Mouse (Mus musculus) erythroblast, embryonic 14.5 days (primary cell): Measurements from ENCODE around the gene Ntng2. TPM values are rescaled to one million over a fixed set of nuclear protein-coding genes. Genes with fewer than 3 reads are reported as not detected.

Source experiments
- H3K27me3 ChIP-seq: 2 replicates; pipeline ENCODE4 v1.6.1; 2012; ENCODE audit warnings: inconsistent platforms; ENCODE audit not compliant: control insufficient read depth
- H3K36me3 ChIP-seq: 2 replicates; pipeline ENCODE4 v1.6.1; 2012; ENCODE audit warnings: mild to moderate bottlenecking, inconsistent platforms; ENCODE audit not compliant: control insufficient read depth
- H3K4me1 ChIP-seq: 2 replicates; pipeline ENCODE4 v1.6.1; 2012; ENCODE audit warnings: inconsistent platforms; ENCODE audit not compliant: control insufficient read depth
- H3K4me3 ChIP-seq: replicated peaks from 2 replicates; pipeline ENCODE3; 2012; ENCODE audit warnings: moderate library complexity, mild to moderate bottlenecking, inconsistent platforms
- H3K9me3 ChIP-seq: 2 replicates; pipeline ENCODE4 v1.6.1; 2012; ENCODE audit warnings: low read length, inconsistent platforms, mixed read lengths; ENCODE audit not compliant: control insufficient read depth
- GATA1 ChIP-seq: IDR thresholded peaks from 2 replicates; pipeline ENCODE4 v1.6.1; 2012; ENCODE audit warnings: low read length, inconsistent platforms, mixed read lengths
- TAL1 ChIP-seq: IDR thresholded peaks from 3 replicates; pipeline ENCODE4 v1.6.1; 2012; ENCODE audit warnings: low read length, inconsistent platforms, mixed read lengths
- polyA plus RNA-seq: library from polyadenylated mRNA; stranded (reverse); fragments of >175 nt; gene quantifications from 2 replicates; pipeline ENCODE4 v1.2.3, GENCODE M21; 2012

The Ntng2 gene
- polyA plus RNA-seq, 1 experiment: not detected

- no peaks in the 10 kb centered on the region for H3K9me3 ChIP-seq
- TF ChIP-seq GATA1 (no peak), TAL1 (no peak)
- H3K36me3 ChIP-seq: no peaks in the 10 kb centered on the region
- H3K4me3 ChIP-seq: no peak overlapping the region
- H3K27me3 ChIP-seq: no peaks in the 10 kb centered on the region
- H3K4me1 ChIP-seq: no peaks in the 10 kb centered on the region
Observed at GRCm38 (mm10) chr2:29223591-29224262, 29.1 kb downstream of the Ntng2 start.

DNA sequence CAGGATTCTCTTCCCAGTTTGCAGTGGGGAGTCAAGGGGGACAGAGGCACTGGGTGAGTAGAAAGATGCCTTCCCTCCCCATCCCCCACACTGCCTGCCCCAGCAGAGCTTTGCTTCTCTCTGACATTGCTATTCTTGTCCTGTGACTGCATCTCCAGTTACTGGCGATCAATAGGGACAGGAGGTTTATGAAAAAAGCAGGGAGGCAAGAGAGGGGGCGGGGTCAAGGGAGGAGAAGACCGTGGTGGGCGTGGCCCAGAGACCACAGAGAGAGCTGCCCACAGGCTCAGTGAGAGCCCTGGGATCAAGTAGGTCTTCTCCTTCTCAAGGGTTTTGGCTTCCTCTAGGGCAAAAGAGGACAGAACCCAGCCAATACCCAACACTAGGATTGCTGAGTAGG, 30.5 kb downstream of the Ntng2 start:
- Histone ChIP-seq H3K27me3 (no peaks in the 10 kb centered on the region), H3K4me1 (no peaks in the 10 kb centered on the region), H3K9me3 (no peaks in the 10 kb centered on the region), H3K4me3 (no peak overlapping the region), H3K36me3 (no peaks in the 10 kb centered on the region)
- TF ChIP-seq TAL1: no peak
- no peak for TF ChIP-seq GATA1

DNA sequence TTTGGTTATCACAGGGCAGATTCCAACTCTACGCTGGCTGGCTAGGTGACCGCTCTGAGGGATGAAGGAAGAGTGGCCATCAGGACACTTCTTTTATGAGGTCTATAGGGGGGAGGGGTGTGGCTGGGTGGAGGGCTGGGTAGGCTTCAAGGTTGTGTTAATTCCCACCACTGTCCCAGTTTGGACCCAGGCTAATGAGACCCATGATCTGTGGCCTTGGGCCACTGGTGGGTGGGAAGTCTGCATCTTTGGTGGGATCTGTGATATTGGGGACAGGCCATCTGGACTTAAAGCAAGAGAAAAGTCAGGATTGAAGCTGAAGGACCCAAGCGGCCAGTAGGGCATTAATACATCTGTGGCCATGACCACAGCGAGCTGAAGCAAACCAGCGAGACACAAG, 34.0 kb downstream of the Ntng2 start:
- TF ChIP-seq TAL1 (no peak), GATA1 (no peak)
- Histone ChIP-seq H3K36me3 (no peaks in the 10 kb centered on the region), H3K27me3 (no peaks in the 10 kb centered on the region), H3K9me3 (no peaks in the 10 kb centered on the region), H3K4me1 (no peaks in the 10 kb centered on the region), H3K4me3 (no peak overlapping the region)

DNA sequence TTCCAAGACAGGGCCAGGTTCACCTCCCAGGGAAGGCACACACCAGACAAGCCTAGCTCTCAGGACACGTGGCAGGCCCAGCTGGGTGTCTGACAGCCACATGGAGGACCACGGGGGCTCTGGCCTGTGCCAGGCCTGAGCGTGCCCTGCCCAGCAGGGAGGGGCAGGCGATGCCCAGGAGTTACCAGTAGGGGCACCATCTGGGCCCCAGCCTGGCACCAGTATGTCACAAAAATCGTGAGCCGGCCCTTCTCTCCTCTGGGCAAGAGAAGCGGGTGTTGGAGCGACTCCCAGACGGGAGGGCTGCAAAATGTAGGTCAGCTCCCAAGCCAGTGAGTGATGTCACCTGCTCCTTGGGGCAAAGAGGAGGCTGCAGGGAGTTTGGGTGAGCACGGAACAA, 34.9 kb downstream of the Ntng2 start:
- TF ChIP-seq TAL1 (no peak), GATA1 (no peak)
- no peaks in the 10 kb centered on the region for H3K9me3 ChIP-seq
- H3K4me3 ChIP-seq: no peak overlapping the region
- no peaks in the 10 kb centered on the region for H3K36me3 ChIP-seq
- H3K27me3 ChIP-seq: no peaks in the 10 kb centered on the region
- no peaks in the 10 kb centered on the region for H3K4me1 ChIP-seq

DNA sequence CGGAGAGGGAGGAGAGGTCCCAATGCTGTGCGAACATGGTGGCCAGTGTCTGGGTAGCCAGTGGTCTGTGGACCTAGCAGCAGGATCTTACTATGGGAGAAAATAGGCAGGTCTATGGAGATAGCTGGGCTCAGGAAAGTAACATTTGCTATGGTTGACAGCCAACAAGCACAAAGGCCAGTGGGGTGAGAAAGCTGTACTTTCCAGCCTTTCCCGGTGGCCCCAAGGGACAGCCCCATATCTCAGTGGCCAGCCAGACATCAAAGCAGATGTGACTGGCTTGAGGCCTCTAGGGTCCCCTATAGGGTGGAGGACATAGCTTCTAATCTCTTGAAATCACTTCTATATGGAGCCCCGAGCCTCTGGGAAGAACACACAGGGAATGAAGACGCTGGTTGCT, 35.8 kb downstream of the Ntng2 start:
- TF ChIP-seq GATA1 (no peak), TAL1 (no peak)
- no peak overlapping the region for H3K4me3 ChIP-seq
- no peaks in the 10 kb centered on the region for H3K36me3 ChIP-seq
- no peaks in the 10 kb centered on the region for H3K9me3 ChIP-seq
- H3K4me1 ChIP-seq: no peaks in the 10 kb centered on the region
- no peaks in the 10 kb centered on the region for H3K27me3 ChIP-seq

GRCm38 (mm10) chr2:29216286-29217012, 36.4 kb downstream of the Ntng2 start:
- no peak overlapping the region for H3K4me3 ChIP-seq
- no peaks in the 10 kb centered on the region for H3K9me3 ChIP-seq
- no peaks in the 10 kb centered on the region for H3K27me3 ChIP-seq
- no peak for TF ChIP-seq TAL1
- TF ChIP-seq GATA1: no peak
- H3K36me3 ChIP-seq: no peaks in the 10 kb centered on the region
- H3K4me1 ChIP-seq: no peaks in the 10 kb centered on the region

DNA sequence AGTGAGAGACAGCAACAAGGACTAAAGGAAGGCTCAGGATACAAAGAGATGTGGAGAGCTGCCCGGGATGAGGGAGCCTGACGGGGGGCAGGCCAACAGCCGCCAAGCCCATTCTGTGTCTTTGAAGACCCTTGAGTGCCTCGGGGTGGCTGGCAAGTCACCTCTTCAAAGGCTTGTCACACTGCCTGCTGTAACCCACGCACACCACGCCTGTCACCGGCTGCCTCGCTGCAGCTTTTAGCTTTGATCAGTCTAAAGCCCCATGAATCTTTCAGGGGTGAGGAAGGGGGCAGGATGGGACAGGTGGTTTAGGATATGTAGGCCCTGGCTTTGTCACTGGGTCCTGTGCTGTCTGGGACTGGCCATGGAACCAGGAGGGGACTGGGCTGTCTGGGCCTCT, 46.6 kb downstream of the Ntng2 start:
- Histone ChIP-seq H3K4me1 (no peaks in the 10 kb centered on the region), H3K9me3 (no peaks in the 10 kb centered on the region), H3K36me3 (no peaks in the 10 kb centered on the region), H3K4me3 (no peak overlapping the region), H3K27me3 (peaks cover 2% of the 10 kb centered on the region; the same call in 1 of the 2 replicates)
- TF ChIP-seq GATA1 (no peak), TAL1 (no peak)

DNA sequence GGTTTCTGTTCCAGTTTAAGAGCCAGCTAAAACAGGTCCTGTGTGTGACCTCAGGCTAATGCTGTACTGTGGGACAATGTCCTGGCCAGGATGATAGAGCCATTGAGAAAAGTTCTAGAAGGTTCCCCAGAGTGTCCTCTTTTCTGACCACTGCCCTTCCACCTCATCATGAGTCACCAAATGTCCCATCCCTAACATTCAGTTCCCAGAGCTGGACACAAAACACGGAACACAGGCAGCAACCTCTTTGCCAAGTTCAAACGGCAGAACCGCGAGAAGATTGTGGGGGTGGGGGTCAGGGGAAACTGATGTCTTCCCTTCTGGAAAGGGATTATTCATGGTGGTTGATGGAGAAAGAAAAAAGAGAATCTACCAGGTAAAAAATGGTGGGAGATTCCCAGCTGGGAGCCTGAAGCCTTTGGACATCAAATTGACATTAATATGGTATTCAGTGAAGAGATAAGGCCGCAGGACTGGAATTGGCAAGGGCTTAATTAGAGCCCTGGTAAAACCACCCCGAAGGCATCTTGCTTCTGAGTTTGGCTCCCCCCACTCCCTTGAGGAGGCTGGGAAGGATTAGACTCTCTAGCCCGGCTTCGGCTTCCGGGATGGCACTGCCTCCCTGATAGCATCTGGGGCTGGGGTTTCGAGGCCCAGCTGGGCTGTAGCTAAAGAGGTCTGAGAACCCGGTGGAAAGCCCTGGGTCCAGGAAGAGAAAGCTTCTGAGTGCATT, 51.4 kb downstream of the Ntng2 start:
- peaks cover 19% of the 10 kb centered on the region for H3K27me3 ChIP-seq
- TF ChIP-seq TAL1 (no peak), GATA1 (no peak)

GRCm38 (mm10) chr2:29199909-29200308, 52.9 kb downstream of the Ntng2 start:
- Histone ChIP-seq H3K9me3 (no peaks in the 10 kb centered on the region), H3K4me1 (peaks cover 3% of the 10 kb centered on the region), H3K4me3 (no peak overlapping the region), H3K36me3 (no peaks in the 10 kb centered on the region), H3K27me3 (peaks cover 33% of the 10 kb centered on the region)
- TF ChIP-seq TAL1: no peak
- TF ChIP-seq GATA1: no peak

More for the DNA sequence above, 51.4 kb downstream of the Ntng2 start:
- no peaks in the 10 kb centered on the region for H3K4me1 ChIP-seq
- H3K4me3 ChIP-seq: no peak overlapping the region
- no peaks in the 10 kb centered on the region for H3K36me3 ChIP-seq
- H3K9me3 ChIP-seq: no peaks in the 10 kb centered on the region
